Mouse (Mus musculus) MEL (cell line): ENCODE measurements around the gene Fndc3b.

Source experiments
- CTCF ChIP-seq, 3 experiments: IDR thresholded peaks in 2 of 3; conservative IDR thresholded peaks in 1 of 3; 2 replicates each; pipeline ENCODE4 v1.5.1; 2011 to 2012; ENCODE audit warnings: low read length in 3 of 3, low read depth in 2 of 3, mild to moderate bottlenecking in 2 of 3, improper control_type of control experiment in 1 of 3, inconsistent platforms in 1 of 3, mixed read lengths in 1 of 3, moderate library complexity in 1 of 3; ENCODE audit not compliant: control insufficient read depth in 1 of 3, insufficient read depth in 1 of 3, poor library complexity in 1 of 3, severe bottlenecking in 1 of 3
- EP300 ChIP-seq, 2 experiments: IDR thresholded peaks; 2 replicates each; pipeline ENCODE4 v1.6.1; 2011; ENCODE audit warnings: improper control_type of control experiment in 2 of 2, low read length in 2 of 2, low read depth in 1 of 2, mild to moderate bottlenecking in 1 of 2
- KAT2A ChIP-seq: conservative IDR thresholded peaks from 2 replicates; pipeline ENCODE4 v1.6.1; 2012; ENCODE audit warnings: low read depth, low read length, improper control_type of control experiment, inconsistent platforms
- POLR2A ChIP-seq, 2 experiments: IDR thresholded peaks; 2 replicates each; pipeline ENCODE4 v1.6.1; 2011 to 2012; ENCODE audit warnings: low read length in 2 of 2, mild to moderate bottlenecking in 2 of 2, control low read depth in 1 of 2, improper control_type of control experiment in 1 of 2, low read depth in 1 of 2, moderate library complexity in 1 of 2; ENCODE audit not compliant: control insufficient read depth in 1 of 2, insufficient read depth in 1 of 2, poor library complexity in 1 of 2
- RAD21 ChIP-seq: IDR thresholded peaks from 2 replicates; pipeline ENCODE4 v1.6.1; 2011; ENCODE audit warnings: mild to moderate bottlenecking, low read depth, low read length, improper control_type of control experiment
- SIN3A ChIP-seq: IDR thresholded peaks from 2 replicates; pipeline ENCODE4 v1.6.1; 2012; ENCODE audit warnings: low read length, improper control_type of control experiment, inconsistent platforms
- ZC3H11A ChIP-seq: IDR thresholded peaks from 2 replicates; pipeline ENCODE4 v1.6.1; 2012; ENCODE audit warnings: low read depth, mild to moderate bottlenecking, inconsistent platforms, low read length, improper control_type of control experiment

- no peak for TF ChIP-seq POLR2A (IDR thresholded peaks at IDR 0.05; ENCODE audit: control insufficient read depth in 1 of 2, insufficient read depth in 1 of 2, low read depth in 1 of 2, low read length in 2 of 2, poor library complexity in 1 of 2)
- TF ChIP-seq KAT2A = no peak
- TF ChIP-seq EP300 (IDR thresholded peaks at IDR 0.05; ENCODE audit: low read depth in 1 of 2, low read length in 2 of 2) = no peak
- no peak for TF ChIP-seq CTCF (IDR thresholded peaks at IDR 0.05 in 2 of 3, conservative IDR thresholded peaks at IDR 0.05 in 1 of 3; ENCODE audit: control insufficient read depth in 1 of 3, insufficient read depth in 1 of 3, low read depth in 2 of 3, low read length in 3 of 3, poor library complexity in 1 of 3, severe bottlenecking in 1 of 3)
- no peak for TF ChIP-seq RAD21
- no peak for TF ChIP-seq ZC3H11A
- no peak for TF ChIP-seq SIN3A
These were observed 237.1 kb downstream of the Fndc3b start for GRCm38 (mm10) chr3:27473801-27474599.
